Mouse (Mus musculus): ENCODE measurements around the gene Fsd1. TPM values are rescaled to one million over a fixed set of nuclear protein-coding genes. Genes with fewer than 3 reads are reported as not detected.

Gene Fsd1
- total RNA-seq (2023): not detected

GRCm38 (mm10) chr17:55986030-55986961 lies at the start of gene Fsd1:
Gene Fsd1 (plus strand): TSS chr17:55986509.

GRCm38 (mm10) chr17:55949400-55949799 lies 36.9 kb upstream of the Fsd1 start, which contains the start of gene Zfp119b:
Gene Zfp119b (minus strand): TSS chr17:55949500.

GRCm38 (mm10) chr17:55952447-55953027 lies 33.8 kb upstream of the Fsd1 start, which contains the start of gene Ebi3:
Gene Ebi3 (plus strand): TSS chr17:55952640.

GRCm38 (mm10) chr17:55958918-55959728 lies 27.2 kb upstream of the Fsd1 start, which contains the start of gene Yju2:
Gene Yju2 (plus strand): TSS chr17:55959099.

GRCm38 (mm10) chr17:55969966-55970891 lies 16.1 kb upstream of the Fsd1 start, which contains the start of gene Shd:
Gene Shd (plus strand): TSS chr17:55970467.

GRCm38 (mm10) chr17:56005415-56006061 lies 19.2 kb downstream of the Fsd1 start, which contains the start of the genes Stap2 and Mpnd:
Gene Stap2 (minus strand): TSS chr17:56005584.
Gene Mpnd (plus strand): TSS chr17:56005711.

GRCm38 (mm10) chr17:56036176-56036900 lies 50.0 kb downstream of the Fsd1 start, which contains the start of gene Sh3gl1:
Gene Sh3gl1 (minus strand): TSS chr17:56036635.

GRCm38 (mm10) chr17:56040030-56040856 lies 53.9 kb downstream of the Fsd1 start, which contains the start of gene Chaf1a:
Gene Chaf1a (plus strand): TSS chr17:56040439.

Other genes starting within 250 kb of the Fsd1 start
- 10 to 100 TPM; 18.0 to 21.1 TPM for gene Adgre4, start 236.5 kb upstream of the Fsd1 start, total RNA-seq (2023)
- 1 to 10 TPM; 2.2 to 3.1 TPM for gene Zfp119a, start 107.6 kb upstream of the Fsd1 start, total RNA-seq (2023)
- gene Zfp959, start 94.4 kb upstream of the Fsd1 start, total RNA-seq (2023): 1 to 10 TPM; 5.9 to 8.4 TPM
- 1 to 10 TPM; 3.8 to 4.2 TPM for gene Zfp119b, start 37.0 kb upstream of the Fsd1 start, total RNA-seq (2023)
- gene Ebi3, start 33.9 kb upstream of the Fsd1 start, total RNA-seq (2023): 100 to 1,000 TPM; 139 to 149 TPM
- 10 to 100 TPM; 21.2 to 21.7 TPM for gene Yju2, start 27.4 kb upstream of the Fsd1 start, total RNA-seq (2023)
- 1 to 10 TPM in 1 of 2 experiments, under 1 TPM in 1; 0.94 to 1.2 TPM for gene Shd, start 16.0 kb upstream of the Fsd1 start, total RNA-seq (2023)
- gene Stap2, start 19.1 kb downstream of the Fsd1 start, total RNA-seq (2023): 1 to 10 TPM; 1.2 to 1.4 TPM
- 10 to 100 TPM; 33.3 to 34.0 TPM for gene Mpnd, start 19.2 kb downstream of the Fsd1 start, total RNA-seq (2023)
- 10 to 100 TPM; 56.9 to 59.5 TPM for gene Sh3gl1, start 50.1 kb downstream of the Fsd1 start, total RNA-seq (2023)
- gene Chaf1a, start 53.9 kb downstream of the Fsd1 start, total RNA-seq (2023): 10 to 100 TPM; 20.0 to 29.1 TPM
- gene Ubxn6, start 88.5 kb downstream of the Fsd1 start, total RNA-seq (2023): 10 to 100 TPM; 24.1 to 29.2 TPM
- 10 to 100 TPM; 49.3 to 54.5 TPM for gene Hdgfl2, start 93.1 kb downstream of the Fsd1 start, total RNA-seq (2023)
- under 1 TPM; 0.28 to 0.49 TPM for gene Plin4, start 123.3 kb downstream of the Fsd1 start, total RNA-seq (2023)
- gene Plin5, start 131.1 kb downstream of the Fsd1 start, total RNA-seq (2023): 1 to 10 TPM in 1 of 2 experiments, under 1 TPM in 1; 0.94 to 1.9 TPM
- gene Lrg1, start 135.5 kb downstream of the Fsd1 start, total RNA-seq (2023): 100 to 1,000 TPM; 184 to 229 TPM
- gene Sema6b, start 153.8 kb downstream of the Fsd1 start, total RNA-seq (2023): 1 to 10 TPM; 5.7 to 5.8 TPM
- gene Tnfaip8l1, start 176.0 kb downstream of the Fsd1 start, total RNA-seq (2023): 1 to 10 TPM; 2.2 to 2.3 TPM
- 10 to 100 TPM; 30.2 to 32.1 TPM for gene Mydgf, start 197.4 kb downstream of the Fsd1 start, total RNA-seq (2023)
- 10 to 100 TPM; 34.8 to 38.4 TPM for gene Dpp9, start 232.4 kb downstream of the Fsd1 start, total RNA-seq (2023)

All from neutrophil, adult 83 days (primary cell).